Mouse (Mus musculus): ENCODE measurements at regions not wholly inside any gene's neighbourhood (a gene's known extent, or its start where the extent isn't known, plus 50 kb on each side); places are given as distances from the start of the nearest gene placed in this dataset.
A peak's percentile ranks its signal among the peaks of the same experiment; 100 is the strongest.

- no peak overlapping the region for H3K9ac ChIP-seq (ENCODE audit: low read depth, low read length)
- H3K27ac ChIP-seq (ENCODE audit: low read depth, low read length), result no peak overlapping the region
- no peak overlapping the region for H3K4me3 ChIP-seq (ENCODE audit: low read length)
- 0 out of 2 replicates have a peak, but pooled peaks have one; percentile 73 for ATAC-seq (ENCODE audit: low FRiP score, low TSS enrichment)
- no peaks in the 10 kb centered on the region for H3K36me3 ChIP-seq (ENCODE audit: control insufficient read depth, insufficient read depth, low read length)
- no peaks in the 10 kb centered on the region for H3K27me3 ChIP-seq (ENCODE audit: control insufficient read depth, insufficient read depth, low read length)
- no peaks in the 10 kb centered on the region for H3K4me1 ChIP-seq (ENCODE audit: control insufficient read depth, insufficient read depth, low read length)
- H3K4me2 ChIP-seq (replicated peaks; ENCODE audit: low read depth, low read length), result no peak overlapping the region
- 48% methylated on average over 3 of the region's 3 CpGs for WGBS
- no peaks in the 10 kb centered on the region for H3K9me3 ChIP-seq (ENCODE audit: control insufficient read depth, low read length)
These were observed 100.3 kb upstream of the Dazl start for GRCm38 (mm10) chr17:50393698-50394097.

GRCm38 (mm10) chr17:50394801-50395200 lies 101.4 kb upstream of the Dazl start:
- Histone ChIP-seq H3K4me2 (replicated peaks; ENCODE audit: low read depth, low read length) (no peak overlapping the region), H3K27me3 (ENCODE audit: control insufficient read depth, insufficient read depth, low read length) (no peaks in the 10 kb centered on the region), H3K4me1 (ENCODE audit: control insufficient read depth, insufficient read depth, low read length) (no peaks in the 10 kb centered on the region), H3K36me3 (ENCODE audit: control insufficient read depth, insufficient read depth, low read length) (no peaks in the 10 kb centered on the region), H3K9me3 (ENCODE audit: control insufficient read depth, low read length) (no peaks in the 10 kb centered on the region), H3K4me3 (ENCODE audit: low read length) (no peak overlapping the region), H3K27ac (ENCODE audit: low read depth, low read length) (no peak overlapping the region), H3K9ac (ENCODE audit: low read depth, low read length) (no peak overlapping the region)
- WGBS, result 74% methylated on average over 1 of the region's 1 CpGs
- ATAC-seq (ENCODE audit: low FRiP score, low TSS enrichment), result no peak

- H3K36me3 ChIP-seq (ENCODE audit: control insufficient read depth, insufficient read depth, low read length), result no peaks in the 10 kb centered on the region
- H3K9me3 ChIP-seq (ENCODE audit: control insufficient read depth, low read length), result no peaks in the 10 kb centered on the region
- no peak overlapping the region for H3K4me3 ChIP-seq (ENCODE audit: low read length)
- no peak overlapping the region for H3K4me2 ChIP-seq (replicated peaks; ENCODE audit: low read depth, low read length)
- 95% methylated on average over 11 of the region's 11 CpGs for WGBS
- H3K9ac ChIP-seq (ENCODE audit: low read depth, low read length), result no peak overlapping the region
- no peak overlapping the region for H3K27ac ChIP-seq (ENCODE audit: low read depth, low read length)
- H3K27me3 ChIP-seq (ENCODE audit: control insufficient read depth, insufficient read depth, low read length), result no peaks in the 10 kb centered on the region
- H3K4me1 ChIP-seq (ENCODE audit: control insufficient read depth, insufficient read depth, low read length), result no peaks in the 10 kb centered on the region
- ATAC-seq (ENCODE audit: low FRiP score, low TSS enrichment), result no peak
These were observed 102.2 kb upstream of the Dazl start for GRCm38 (mm10) chr17:50395669-50396068.

- no peak for ATAC-seq (ENCODE audit: low FRiP score, low TSS enrichment)
These were observed 103.9 kb upstream of the Dazl start for GRCm38 (mm10) chr17:50397324-50397723.

GRCm38 (mm10) chr17:50407249-50407990 lies 101.8 kb upstream of the Plcl2 start:
- ATAC-seq (ENCODE audit: low FRiP score, low TSS enrichment), result no peak
- WGBS, result 45% methylated on average over 11 of the region's 11 CpGs
- Histone ChIP-seq H3K27ac (ENCODE audit: low read depth, low read length) (no peak overlapping the region), H3K9me3 (ENCODE audit: control insufficient read depth, low read length) (no peaks in the 10 kb centered on the region), H3K4me2 (replicated peaks; ENCODE audit: low read depth, low read length) (no peak overlapping the region), H3K36me3 (ENCODE audit: control insufficient read depth, insufficient read depth, low read length) (no peaks in the 10 kb centered on the region), H3K9ac (ENCODE audit: low read depth, low read length) (no peak overlapping the region), H3K4me3 (ENCODE audit: low read length) (no peak overlapping the region), H3K27me3 (ENCODE audit: control insufficient read depth, insufficient read depth, low read length) (no peaks in the 10 kb centered on the region), H3K4me1 (ENCODE audit: control insufficient read depth, insufficient read depth, low read length) (no peaks in the 10 kb centered on the region; the same call in 1 of the 2 replicates)

More at GRCm38 (mm10) chr17:50397324-50397723, 103.9 kb upstream of the Dazl start:
- no peak overlapping the region for H3K27ac ChIP-seq (ENCODE audit: low read depth, low read length)
- H3K9ac ChIP-seq (ENCODE audit: low read depth, low read length), result no peak overlapping the region
- no peaks in the 10 kb centered on the region for H3K4me1 ChIP-seq (ENCODE audit: control insufficient read depth, insufficient read depth, low read length)
- H3K4me3 ChIP-seq (ENCODE audit: low read length), result no peak overlapping the region
- H3K27me3 ChIP-seq (ENCODE audit: control insufficient read depth, insufficient read depth, low read length), result no peaks in the 10 kb centered on the region
- no peaks in the 10 kb centered on the region for H3K36me3 ChIP-seq (ENCODE audit: control insufficient read depth, insufficient read depth, low read length)
- H3K4me2 ChIP-seq (replicated peaks; ENCODE audit: low read depth, low read length), result no peak overlapping the region
- WGBS, result 57% methylated on average over 4 of the region's 4 CpGs
- no peaks in the 10 kb centered on the region for H3K9me3 ChIP-seq (ENCODE audit: control insufficient read depth, low read length)

- Histone ChIP-seq H3K4me3 (ENCODE audit: low read length) (no peak overlapping the region), H3K9ac (ENCODE audit: low read depth, low read length) (no peak overlapping the region), H3K9me3 (ENCODE audit: control insufficient read depth, low read length) (no peaks in the 10 kb centered on the region), H3K4me2 (replicated peaks; ENCODE audit: low read depth, low read length) (no peak overlapping the region), H3K27me3 (ENCODE audit: control insufficient read depth, insufficient read depth, low read length) (no peaks in the 10 kb centered on the region), H3K36me3 (ENCODE audit: control insufficient read depth, insufficient read depth, low read length) (no peaks in the 10 kb centered on the region), H3K4me1 (ENCODE audit: control insufficient read depth, insufficient read depth, low read length) (no peaks in the 10 kb centered on the region; the same call in 1 of the 2 replicates), H3K27ac (ENCODE audit: low read depth, low read length) (no peak overlapping the region)
- WGBS, result 83% methylated on average over 10 of the region's 10 CpGs
- ATAC-seq (ENCODE audit: low FRiP score, low TSS enrichment), result no peak
These were observed 100.6 kb upstream of the Plcl2 start for GRCm38 (mm10) chr17:50408581-50408980.

- H3K4me1 ChIP-seq (ENCODE audit: control insufficient read depth, insufficient read depth, low read length), result no peaks in the 10 kb centered on the region; the same call in 1 of the 2 replicates
- no peak overlapping the region for H3K27ac ChIP-seq (ENCODE audit: low read depth, low read length)
- no peaks in the 10 kb centered on the region for H3K9me3 ChIP-seq (ENCODE audit: control insufficient read depth, low read length)
- H3K27me3 ChIP-seq (ENCODE audit: control insufficient read depth, insufficient read depth, low read length), result no peaks in the 10 kb centered on the region
- no peak overlapping the region for H3K4me3 ChIP-seq (ENCODE audit: low read length)
- no peak overlapping the region for H3K4me2 ChIP-seq (replicated peaks; ENCODE audit: low read depth, low read length)
- no peak for ATAC-seq (ENCODE audit: low FRiP score, low TSS enrichment)
- no peak overlapping the region for H3K9ac ChIP-seq (ENCODE audit: low read depth, low read length)
- no peaks in the 10 kb centered on the region for H3K36me3 ChIP-seq (ENCODE audit: control insufficient read depth, insufficient read depth, low read length)
- WGBS, result 97% methylated on average over 3 of the region's 3 CpGs
These were observed 99.9 kb upstream of the Plcl2 start for GRCm38 (mm10) chr17:50409271-50409670.

- no peaks in the 10 kb centered on the region for H3K27me3 ChIP-seq (ENCODE audit: control insufficient read depth, insufficient read depth, low read length)
- H3K4me3 ChIP-seq (ENCODE audit: low read length), result no peak overlapping the region
- H3K9ac ChIP-seq (ENCODE audit: low read depth, low read length), result no peak overlapping the region
- no peaks in the 10 kb centered on the region for H3K9me3 ChIP-seq (ENCODE audit: control insufficient read depth, low read length)
- 84% methylated on average over 8 of the region's 8 CpGs for WGBS
- no peak overlapping the region for H3K4me2 ChIP-seq (replicated peaks; ENCODE audit: low read depth, low read length)
- H3K4me1 ChIP-seq (ENCODE audit: control insufficient read depth, insufficient read depth, low read length), result no peaks in the 10 kb centered on the region; the same call in 1 of the 2 replicates
- H3K36me3 ChIP-seq (ENCODE audit: control insufficient read depth, insufficient read depth, low read length), result no peaks in the 10 kb centered on the region
- H3K27ac ChIP-seq (ENCODE audit: low read depth, low read length), result no peak overlapping the region
- no peak for ATAC-seq (ENCODE audit: low FRiP score, low TSS enrichment)
These were observed 99.3 kb upstream of the Plcl2 start for GRCm38 (mm10) chr17:50409895-50410294.

GRCm38 (mm10) chr17:50410296-50410695 lies 98.9 kb upstream of the Plcl2 start:
- ATAC-seq (ENCODE audit: low FRiP score, low TSS enrichment), result no peak
- 85% methylated on average over 3 of the region's 3 CpGs for WGBS
- H3K9me3 ChIP-seq (ENCODE audit: control insufficient read depth, low read length), result no peaks in the 10 kb centered on the region
- no peak overlapping the region for H3K9ac ChIP-seq (ENCODE audit: low read depth, low read length)
- H3K36me3 ChIP-seq (ENCODE audit: control insufficient read depth, insufficient read depth, low read length), result no peaks in the 10 kb centered on the region
- H3K4me3 ChIP-seq (ENCODE audit: low read length), result no peak overlapping the region
- H3K4me1 ChIP-seq (ENCODE audit: control insufficient read depth, insufficient read depth, low read length), result no peaks in the 10 kb centered on the region; the same call in 1 of the 2 replicates
- H3K4me2 ChIP-seq (replicated peaks; ENCODE audit: low read depth, low read length), result no peak overlapping the region
- H3K27ac ChIP-seq (ENCODE audit: low read depth, low read length), result no peak overlapping the region
- H3K27me3 ChIP-seq (ENCODE audit: control insufficient read depth, insufficient read depth, low read length), result no peaks in the 10 kb centered on the region
